Mouse (Mus musculus) cerebellum, postnatal 36 days (tissue): ENCODE measurements around the gene Rps15.

Experiments used
- DNase-seq, 2 experiments: peaks; one replicate each; pipeline ENCODE4 v3.0.0; 2021 to 2022; ENCODE audit warnings: mixed read lengths in 2 of 2

The Rps15 gene

GRCm38 (mm10) chr10:80260642-80261584 is 31.3 kb upstream of the Rps15 start, which contains the start of the genes Gamt and Dazap1:
Gene Gamt, minus strand, starts transcription at chr10:80261012.
Gene Dazap1, plus strand, starts transcription at chr10:80261486.
- peak; percentile 88 to 93 for DNase-seq

GRCm38 (mm10) chr10:80261585-80261968 is 30.7 kb upstream of the Rps15 start:
- peak; percentile 85 to 90 for DNase-seq

DNA sequence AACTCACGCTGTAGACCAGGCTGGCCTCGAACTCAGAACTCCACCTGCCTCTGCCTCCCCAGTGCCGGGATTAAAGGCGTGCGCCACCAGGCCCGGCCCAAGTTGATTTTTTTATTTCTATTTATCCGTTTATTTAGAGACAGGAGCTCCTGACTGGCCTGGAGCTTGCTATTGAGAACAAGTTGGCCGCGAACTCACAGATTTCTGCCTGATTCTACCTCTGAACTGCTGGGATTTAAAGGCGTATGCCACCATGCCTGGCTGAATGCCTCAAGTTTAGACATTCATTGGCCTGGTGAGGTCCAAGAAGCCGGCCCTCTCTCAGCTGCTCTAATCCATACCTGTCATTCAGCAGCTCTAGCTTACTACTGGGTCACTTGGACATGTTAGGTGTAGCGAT is 30.1 kb upstream of the Rps15 start:
- no peak for DNase-seq

- DNase-seq: no peak
Measured at GRCm38 (mm10) chr10:80262776-80263365, 29.4 kb upstream of the Rps15 start.

DNA sequence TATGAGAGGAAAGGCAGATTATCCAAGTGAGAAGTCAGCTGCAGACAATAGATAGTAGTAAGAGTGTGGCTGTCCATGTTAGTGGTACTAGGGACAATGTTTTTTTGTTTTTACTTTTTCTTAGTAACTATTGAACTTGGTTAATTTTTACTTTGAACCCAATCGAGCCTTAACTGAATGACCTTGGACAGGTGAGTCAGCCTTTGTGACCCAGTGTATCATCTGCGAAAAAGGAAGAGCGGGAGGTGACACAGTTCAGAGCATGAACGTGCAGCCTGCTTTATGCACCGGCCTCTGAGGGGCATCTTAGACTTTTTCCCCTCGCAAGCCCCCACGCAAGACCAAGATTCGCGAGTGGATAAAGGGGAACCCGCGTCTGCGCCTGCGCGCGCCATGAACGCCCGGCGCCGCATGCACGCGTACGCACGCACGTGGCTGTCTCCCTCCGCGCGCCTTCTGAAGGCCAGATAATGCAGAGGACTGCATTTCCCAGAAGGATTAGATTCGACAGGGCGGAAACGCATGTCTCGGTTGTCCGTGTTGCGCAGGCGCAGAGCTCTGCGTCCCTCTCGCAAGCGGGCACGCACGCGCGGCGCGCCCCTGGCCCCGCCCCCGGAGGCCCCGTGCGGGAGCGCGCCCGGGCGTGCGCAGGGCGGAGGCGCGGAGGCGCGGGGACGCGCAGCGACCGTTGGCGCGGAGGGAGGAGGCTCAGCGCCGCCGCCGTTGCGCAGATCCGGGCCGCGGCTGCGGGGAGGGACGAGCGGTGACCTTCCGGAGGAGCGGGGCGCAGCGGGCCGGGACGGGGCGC is 27.7 kb upstream of the Rps15 start:
- peak; percentile 98 to 100 for DNase-seq

DNA sequence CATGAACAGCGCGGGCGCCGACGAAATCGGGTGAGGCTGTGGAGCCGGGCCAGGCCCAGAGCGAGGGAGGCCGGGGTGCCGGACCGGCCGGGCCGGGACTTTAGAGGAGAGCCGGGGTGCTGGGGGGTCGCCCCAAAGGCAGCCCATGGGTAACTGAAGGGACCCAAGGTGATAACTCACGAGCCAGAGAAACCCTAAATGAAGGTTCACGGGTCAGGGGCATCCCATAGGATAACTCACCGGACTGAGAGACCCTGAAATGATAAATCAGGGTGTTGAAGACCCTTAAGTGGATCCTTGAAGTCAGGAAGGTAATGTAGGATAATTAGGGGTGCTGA is 27.1 kb upstream of the Rps15 start:
- DNase-seq: no peak

DNA sequence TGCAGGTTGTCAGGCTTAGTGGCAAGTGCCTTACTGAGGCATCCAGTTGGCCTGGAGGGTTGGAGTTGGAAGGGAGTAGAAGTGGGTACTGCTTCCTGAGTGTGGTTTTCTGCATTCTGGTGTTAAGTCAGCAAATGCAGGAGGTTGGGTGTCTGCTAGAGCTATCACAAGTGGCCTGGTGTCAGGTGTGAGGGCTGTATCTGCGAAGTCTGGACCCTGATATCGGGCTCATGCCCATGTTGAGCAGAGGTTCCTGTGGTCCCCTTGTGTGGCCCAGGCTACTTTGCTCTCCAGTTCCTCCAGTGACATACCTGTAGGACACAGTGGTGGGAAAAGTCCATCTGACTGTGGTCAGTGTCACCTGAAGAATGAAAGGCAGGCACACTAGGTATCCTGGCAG is 22.2 kb upstream of the Rps15 start:
- no peak for DNase-seq

DNA sequence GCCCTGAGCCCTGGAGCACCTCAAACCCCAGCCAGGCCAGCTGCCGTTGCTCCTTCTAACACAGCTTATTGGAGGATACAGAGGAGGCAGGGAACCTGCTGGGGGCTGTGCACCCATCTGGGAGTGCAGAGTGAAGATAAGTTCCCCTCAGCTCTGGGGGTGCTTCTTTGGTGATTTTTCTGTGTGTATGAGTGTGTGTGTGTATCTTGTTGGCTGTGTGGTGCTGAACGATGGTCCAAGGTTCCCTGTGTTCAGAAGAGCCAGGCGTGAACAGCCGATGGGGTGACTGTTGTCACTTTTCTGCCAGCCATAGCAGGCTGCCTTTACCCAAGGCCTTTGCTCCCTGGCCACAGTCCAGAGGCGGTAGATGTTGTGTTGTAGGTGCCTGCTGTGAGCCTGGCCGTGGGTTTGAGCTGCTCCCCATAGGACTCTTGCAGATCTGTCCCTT is 21.5 kb upstream of the Rps15 start:
- peak; percentile 53 to 54 for DNase-seq

DNA sequence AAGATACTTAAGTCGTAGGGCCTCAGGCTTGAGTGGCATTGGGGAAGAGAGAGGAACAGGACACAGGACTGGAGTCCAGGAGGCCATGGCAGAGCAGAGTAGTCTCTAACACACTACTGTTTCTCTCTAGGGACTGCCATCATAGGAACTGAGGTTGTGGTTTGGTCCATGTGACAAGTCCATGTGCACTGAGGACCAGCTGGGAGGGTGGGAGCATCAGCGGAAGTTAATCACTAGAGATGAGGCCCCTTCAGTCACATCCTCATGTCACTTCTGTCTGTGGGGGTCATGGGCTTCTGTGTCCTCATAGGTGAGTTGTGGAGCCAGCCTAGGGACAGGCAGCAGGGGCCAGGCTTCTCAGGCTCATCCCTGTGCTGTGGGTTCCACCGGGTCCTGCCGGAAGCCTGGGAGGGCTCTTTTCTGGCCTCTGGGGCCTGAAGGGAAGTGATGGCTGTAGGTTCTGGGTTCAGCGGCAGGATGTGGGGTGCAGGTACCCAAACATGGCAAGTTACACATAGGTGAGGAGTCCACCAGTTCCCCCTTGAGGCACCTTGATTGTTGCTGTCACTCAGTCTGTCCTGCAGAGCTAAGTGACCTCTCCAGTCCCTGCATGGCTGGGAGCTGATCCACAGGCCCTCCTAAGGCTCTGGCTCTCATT is 20.9 kb upstream of the Rps15 start:
- no peak for DNase-seq

- no peak for DNase-seq
Measured at GRCm38 (mm10) chr10:80271870-80272585, 20.2 kb upstream of the Rps15 start.

DNA sequence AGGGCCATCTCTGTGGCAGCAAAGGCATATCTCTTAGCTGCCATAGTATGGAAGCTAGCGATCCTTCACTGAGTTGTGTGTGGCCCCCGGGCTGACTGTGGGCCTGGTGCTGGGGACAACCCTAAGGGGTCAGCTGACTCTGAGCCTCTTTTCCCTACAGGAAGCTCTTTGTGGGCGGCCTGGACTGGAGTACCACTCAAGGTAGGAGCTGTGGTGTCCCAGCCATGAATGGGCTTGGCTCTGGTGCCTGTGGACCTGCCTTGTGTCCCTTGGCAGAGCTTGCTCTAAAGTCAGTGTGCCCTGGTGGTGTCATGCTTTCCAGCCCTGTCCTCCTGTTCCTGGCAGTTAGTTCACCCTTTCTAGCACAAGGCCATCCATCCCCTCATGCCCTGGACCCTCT is 18.4 kb upstream of the Rps15 start:
- no peak for DNase-seq

- DNase-seq: no peak
Measured at GRCm38 (mm10) chr10:80276238-80276637, 16.0 kb upstream of the Rps15 start.

- no peak for DNase-seq
Measured at GRCm38 (mm10) chr10:80278390-80278789, 13.9 kb upstream of the Rps15 start.

DNA sequence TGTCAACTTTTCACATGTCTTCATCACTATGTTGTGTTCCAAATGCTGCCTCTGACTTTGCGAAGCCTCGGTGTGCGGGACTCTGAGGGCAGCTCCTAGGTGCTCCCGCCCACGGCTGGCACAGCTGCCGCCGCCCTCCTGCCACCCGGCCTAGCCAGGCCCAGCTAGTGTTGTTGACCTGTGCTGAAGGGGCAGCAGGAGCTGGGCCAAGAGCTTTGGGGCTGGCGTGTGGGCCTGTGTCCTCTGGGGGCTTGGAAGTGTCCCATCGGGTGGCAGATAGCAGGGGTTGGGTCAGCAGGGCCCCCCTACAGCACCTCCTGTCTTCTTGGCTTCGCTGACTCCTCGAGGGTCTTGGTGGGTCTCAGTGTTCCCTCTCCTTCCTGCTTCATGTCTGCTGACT is 13.0 kb upstream of the Rps15 start:
- DNase-seq: no peak

- DNase-seq: no peak
Measured at GRCm38 (mm10) chr10:80281304-80281703, 10.9 kb upstream of the Rps15 start.

- peak; percentile 43 to 53 for DNase-seq
Measured at GRCm38 (mm10) chr10:80281921-80282371, 10.3 kb upstream of the Rps15 start.

DNA sequence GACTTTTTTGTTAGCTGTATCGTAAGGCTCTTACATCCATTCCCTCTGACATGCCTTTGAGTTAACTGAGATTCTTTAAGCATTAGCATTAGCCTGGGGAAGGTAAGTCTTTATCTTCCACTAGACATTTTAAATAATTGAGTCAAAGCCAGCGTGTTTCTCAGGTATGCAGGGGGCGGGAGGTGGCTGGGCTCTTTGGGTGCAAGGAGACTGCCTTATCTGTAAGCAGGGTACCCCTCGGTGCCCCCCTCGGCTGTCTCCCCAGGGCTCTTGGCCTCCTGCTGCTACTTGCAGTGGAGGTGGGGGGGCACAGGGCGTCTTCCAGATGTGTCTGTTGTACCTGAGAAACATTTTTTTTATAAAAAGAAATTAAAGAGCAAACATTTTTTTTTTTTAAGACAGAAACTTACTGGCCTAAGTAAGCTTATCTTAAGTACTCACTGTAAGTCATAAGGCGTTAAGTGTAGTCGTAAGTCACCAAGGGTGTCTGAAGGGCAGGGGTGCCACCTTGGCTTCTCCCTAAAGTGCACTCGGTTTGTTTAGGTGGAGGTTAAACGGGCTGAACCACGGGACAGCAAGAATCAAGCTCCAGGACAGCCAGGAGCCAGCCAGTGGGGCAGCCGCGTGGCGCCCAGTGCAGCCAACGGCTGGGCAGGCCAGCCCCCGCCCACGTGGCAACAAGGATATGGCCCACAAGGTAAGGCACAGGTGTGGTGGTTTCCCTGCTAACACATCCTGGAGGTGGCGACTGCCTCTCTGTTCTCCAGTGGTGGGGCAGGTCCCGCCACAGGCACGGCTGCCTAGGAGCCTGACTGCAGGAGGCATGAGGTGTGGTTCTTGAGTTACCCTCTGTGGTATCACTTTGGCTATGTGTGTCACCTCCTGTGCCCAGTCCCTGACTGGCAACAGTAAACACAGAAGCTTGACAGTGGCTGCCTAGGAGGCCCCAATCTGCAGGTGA is 9.5 kb upstream of the Rps15 start:
- DNase-seq: no peak

GRCm38 (mm10) chr10:80285222-80286070 is 6.8 kb upstream of the Rps15 start:
- DNase-seq: no peak

DNA sequence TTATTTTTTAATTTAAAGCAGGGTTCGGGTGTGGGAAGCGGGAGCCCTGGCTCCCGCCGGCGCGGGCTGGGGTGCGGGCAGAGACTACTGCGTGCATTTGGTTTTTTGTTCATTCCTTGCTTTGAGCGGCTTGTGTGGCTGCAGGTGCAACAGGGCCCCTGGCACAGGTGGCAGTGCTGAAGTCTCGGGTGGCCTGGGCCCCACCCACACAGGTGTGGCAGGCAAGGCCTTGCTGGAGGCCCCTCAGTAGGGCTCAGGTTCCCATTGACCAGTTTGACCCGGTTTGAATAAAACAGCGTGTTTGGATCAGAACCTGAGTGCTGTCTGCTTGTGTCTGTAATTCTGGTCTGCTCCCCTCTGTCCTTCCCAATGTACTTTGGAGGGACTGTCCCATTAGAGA is 4.2 kb upstream of the Rps15 start:
- DNase-seq: no peak

DNA sequence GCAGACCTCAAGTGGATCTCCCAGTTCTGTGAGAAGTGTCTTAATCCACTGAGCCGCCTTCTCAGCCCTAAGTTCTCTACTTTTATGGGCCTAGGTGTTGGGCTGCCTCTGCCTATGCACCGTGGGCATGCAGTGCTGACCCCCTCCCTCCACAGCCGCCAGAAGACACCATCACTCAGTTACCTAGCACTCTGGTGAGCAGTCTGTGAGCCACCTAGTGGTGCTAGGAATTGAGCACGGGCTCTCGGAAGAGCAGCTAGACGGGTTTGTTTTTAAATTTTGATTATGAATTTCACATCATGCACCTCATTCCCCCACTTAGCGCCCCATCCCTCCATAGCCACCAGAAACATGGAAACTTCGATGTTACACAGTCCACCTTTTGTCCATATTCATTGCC is 3.6 kb upstream of the Rps15 start:
- no peak for DNase-seq
